Mouse (Mus musculus) left cerebral cortex, postnatal 10 days (tissue): ENCODE results near the gene Ephx3. TPM values are rescaled to one million over a fixed set of nuclear protein-coding genes. Genes with fewer than 3 reads are reported as not detected.

Experiments used
- DNase-seq, 2 experiments: peaks; one replicate each; pipeline ENCODE4 v3.0.0; 2021 to 2022; ENCODE audit warnings: low spot score in 2 of 2, mixed read lengths in 1 of 2; ENCODE audit errors: extremely low spot score in 1 of 2
- intact Hi-C: fragments of 180-260 bp; cut with DNase I; formaldehyde crosslinking; loops from one replicate; pipeline ENCODE4 v1.15.1; 2025
- total RNA-seq, 2 experiments: library from RNA; stranded (reverse); gene quantifications; 2 replicates each; pipeline ENCODE4 v1.2.3; 2021

Ephx3 gene
- total RNA-seq, 2 experiments from 2014 or later: 0.17 to 0.32 TPM

GRCm38 (mm10) chr17:32183017-32183416, 6.3 kb downstream of the Ephx3 start:
- no peak for DNase-seq
- intact Hi-C loops: no loop called here

- peak in 1 of 2 experiments; percentile 53 for DNase-seq
- intact Hi-C loops: no loop called here
Observed at GRCm38 (mm10) chr17:32179621-32180491, 9.5 kb downstream of the Ephx3 start.

GRCm38 (mm10) chr17:32176919-32177318, 12.4 kb downstream of the Ephx3 start:
- DNase-seq: no peak
- intact Hi-C loops: no loop called here

GRCm38 (mm10) chr17:32173166-32173565, 16.2 kb downstream of the Ephx3 start:
- peak in 1 of 2 experiments; percentile 84 for DNase-seq
- intact Hi-C loops: no loop called here

- intact Hi-C loops: no loop called here
- DNase-seq: no peak
Observed at GRCm38 (mm10) chr17:32172485-32172884, 16.9 kb downstream of the Ephx3 start.

GRCm38 (mm10) chr17:32169518-32170225, 19.7 kb downstream of the Ephx3 start:
- intact Hi-C loops: no loop called here
- DNase-seq: no peak

GRCm38 (mm10) chr17:32166687-32167086, 22.7 kb downstream of the Ephx3 start, which contains the start of gene Notch3:
TSS of gene Notch3 (minus strand) at chr17:32166852.
- intact Hi-C loops: no loop called here

GRCm38 (mm10) chr17:32165803-32166595, 23.4 kb downstream of the Ephx3 start:
- DNase-seq: peak in 1 of 2 experiments; percentile 80
- intact Hi-C loops: no loop called here

More at GRCm38 (mm10) chr17:32166687-32167086, 22.7 kb downstream of the Ephx3 start, which contains the start of gene Notch3:
- peak in 1 of 2 experiments; percentile 83 for DNase-seq

- intact Hi-C loops: no loop called here
Observed at GRCm38 (mm10) chr17:32165266-32165802, 24.0 kb downstream of the Ephx3 start.

GRCm38 (mm10) chr17:32164780-32165179, 24.6 kb downstream of the Ephx3 start:
- no peak for DNase-seq
- intact Hi-C loops: no loop called here

More at GRCm38 (mm10) chr17:32165266-32165802, 24.0 kb downstream of the Ephx3 start:
- DNase-seq: no peak

GRCm38 (mm10) chr17:32163910-32164650, 25.3 kb downstream of the Ephx3 start:
- intact Hi-C loops: no loop called here
- DNase-seq: peak in 1 of 2 experiments; percentile 76

GRCm38 (mm10) chr17:32162112-32162850, 27.1 kb downstream of the Ephx3 start:
- intact Hi-C loops: no loop called here
- peak; percentile 36 to 86 for DNase-seq

GRCm38 (mm10) chr17:32160882-32161281, 28.5 kb downstream of the Ephx3 start:
- intact Hi-C loops: no loop called here
- no peak for DNase-seq

- DNase-seq: no peak
- intact Hi-C loops: no loop called here
Observed at GRCm38 (mm10) chr17:32158841-32159240, 30.5 kb downstream of the Ephx3 start.

GRCm38 (mm10) chr17:32146718-32147117, 42.6 kb downstream of the Ephx3 start:
- DNase-seq: no peak
- intact Hi-C loops: loop anchor here (10.0 kb wide), 1 partner anchor 348 kb away; no protein-coding TSS in a partner anchor

- intact Hi-C loops: loop anchor here (5.0 to 10.0 kb wide), 2 partner anchors 64 to 352 kb away; no protein-coding TSS in a partner anchor
- DNase-seq: peak; percentile 64 to 84
Observed at GRCm38 (mm10) chr17:32142907-32143854, 46.2 kb downstream of the Ephx3 start.
